Mouse (Mus musculus) activated CD4-positive, CD25-positive, alpha-beta regulatory T cell, adult 9 weeks (primary cell): ENCODE measurements around the gene Frmd6. TPM values are rescaled to one million over a fixed set of nuclear protein-coding genes. Genes with fewer than 3 reads are reported as not detected.

Experiments
- polyA plus RNA-seq: library from polyadenylated mRNA; unstranded; fragments of 100-300 nt; shearing (Covaris generic); gene quantifications from one replicate; pipeline ENCODE4 v1.2.1, GENCODE M21; 2017

Frmd6 gene
- 41.5 TPM for polyA plus RNA-seq

DNA sequence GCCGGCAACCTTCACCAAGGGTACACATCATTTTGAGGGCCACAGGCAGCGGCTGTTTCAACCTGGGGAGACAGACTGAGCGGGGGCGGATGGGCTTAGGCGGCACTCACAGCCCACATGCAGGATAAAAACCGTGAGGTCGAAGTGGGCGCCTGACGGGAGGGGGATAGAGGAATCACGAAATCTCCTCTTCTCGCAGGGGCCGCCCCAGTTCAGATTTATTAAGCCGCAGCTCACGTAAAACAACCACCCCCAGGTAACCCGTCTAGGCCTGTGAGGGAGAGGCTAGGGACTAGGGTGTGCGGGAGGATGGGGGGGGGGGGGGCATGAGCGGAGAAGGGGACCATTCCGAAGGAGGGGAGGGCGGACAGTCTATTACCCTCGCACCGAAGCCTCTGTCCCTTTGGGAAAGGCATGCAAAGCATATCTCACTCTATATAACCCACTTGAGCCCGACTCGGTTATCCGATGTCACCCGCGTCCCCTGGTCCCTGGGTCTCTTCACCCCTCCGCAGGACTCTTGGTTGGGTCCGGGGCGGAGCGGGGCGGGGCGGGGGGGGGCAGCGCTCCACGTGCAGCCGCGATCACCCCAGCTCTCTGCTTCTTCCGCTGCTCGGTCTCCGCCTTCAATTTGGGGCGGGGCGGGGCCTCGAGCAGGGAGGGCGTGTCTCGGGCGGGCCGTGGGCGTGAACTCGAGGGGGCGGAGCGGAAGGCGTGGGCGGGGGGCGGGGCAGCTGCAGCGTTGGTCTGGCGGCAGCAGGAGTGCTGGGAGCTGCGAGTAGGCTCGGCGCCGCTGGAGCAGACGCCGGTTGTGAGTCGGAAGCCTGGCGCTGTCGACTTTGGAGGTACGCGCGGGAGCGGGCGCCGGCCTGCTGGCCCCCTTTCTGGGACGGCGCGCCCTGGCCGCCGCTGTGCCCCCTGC lies at the start of gene Frmd6:
Frmd6 (plus strand) TSS at position 786 of the 922 bp plus-strand sequence.

GRCm38 (mm10) chr12:70937571-70938384 lies 112.5 kb downstream of the Frmd6 start, which contains the start of gene Actr10:
Gene Actr10, plus strand, starts transcription at chr12:70937857.

Other genes with a start within 250 kb of the Frmd6 start
- gene Actr10, start 112.3 kb downstream of the Frmd6 start, polyA plus RNA-seq: 374 TPM
- 439 TPM for gene Psma3, start 149.1 kb downstream of the Frmd6 start, polyA plus RNA-seq
- 164 TPM for gene Arid4a, start 190.5 kb downstream of the Frmd6 start, polyA plus RNA-seq